Mouse (Mus musculus): ENCODE data around the gene Clca4a. TPM values are rescaled to one million over a fixed set of nuclear protein-coding genes. Genes with fewer than 3 reads are reported as not detected.

The Clca4a gene
- 966 TPM for polyA plus RNA-seq (2014; fragmentation: Illumina TruSeq; extraction: RNeasy Lipid Tissue Mini Kit (QIAGEN cat#74804); ENCODE audit: low read depth, low replicate concordance)

DNA sequence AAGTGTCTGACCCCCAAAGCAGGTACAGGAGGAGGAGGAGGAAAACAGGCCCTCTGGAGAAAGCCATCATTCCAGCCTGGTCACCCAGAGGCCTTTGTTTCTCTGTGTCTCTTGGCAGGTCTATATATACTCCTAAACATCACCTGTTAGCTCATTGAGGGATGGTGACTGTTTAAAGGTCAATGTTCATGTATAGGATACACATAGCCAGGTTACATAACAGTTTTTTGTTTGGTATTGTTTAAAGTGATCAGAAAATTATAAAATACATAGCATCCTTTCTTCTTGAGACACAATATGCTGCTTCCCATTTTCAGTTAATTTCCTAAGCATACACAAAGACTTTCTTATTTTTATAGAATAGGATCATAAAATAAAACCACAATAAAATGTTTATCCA, at the start of gene Clca4a:
Gene Clca4a (minus strand): TSS at position 101 of the 400 bp plus-strand sequence.

GRCm38 (mm10) chr3:144932335-144932734, 42.5 kb downstream of the Clca4a start, which contains the start of gene Clca4b:
TSS of gene Clca4b (minus strand) at chr3:144932529.

Other genes starting within 250 kb of the Clca4a start
- 14.6 TPM for gene Clca3a1, start 214.1 kb downstream of the Clca4a start, polyA plus RNA-seq (2014; fragmentation: Illumina TruSeq; extraction: RNeasy Lipid Tissue Mini Kit (QIAGEN cat#74804); ENCODE audit: low read depth, low replicate concordance)
- gene Clca3a2, start 155.6 kb downstream of the Clca4a start, polyA plus RNA-seq (2014; fragmentation: Illumina TruSeq; extraction: RNeasy Lipid Tissue Mini Kit (QIAGEN cat#74804); ENCODE audit: low read depth, low replicate concordance) = 19.8 TPM
- gene Clca3b, start 125.7 kb downstream of the Clca4a start, polyA plus RNA-seq (2014; fragmentation: Illumina TruSeq; extraction: RNeasy Lipid Tissue Mini Kit (QIAGEN cat#74804); ENCODE audit: low read depth, low replicate concordance) = 238 TPM
- gene Clca4b, start 42.5 kb downstream of the Clca4a start, polyA plus RNA-seq (2014; fragmentation: Illumina TruSeq; extraction: RNeasy Lipid Tissue Mini Kit (QIAGEN cat#74804); ENCODE audit: low read depth, low replicate concordance) = 4.5 TPM
- gene Clca1, start 57.7 kb upstream of the Clca4a start, polyA plus RNA-seq (2014; fragmentation: Illumina TruSeq; extraction: RNeasy Lipid Tissue Mini Kit (QIAGEN cat#74804); ENCODE audit: low read depth, low replicate concordance) = 3,240 TPM
- 1.6 TPM for gene Clca2, start 124.4 kb upstream of the Clca4a start, polyA plus RNA-seq (2014; fragmentation: Illumina TruSeq; extraction: RNeasy Lipid Tissue Mini Kit (QIAGEN cat#74804); ENCODE audit: low read depth, low replicate concordance)
- gene Odf2l, start 143.5 kb upstream of the Clca4a start, polyA plus RNA-seq (2014; fragmentation: Illumina TruSeq; extraction: RNeasy Lipid Tissue Mini Kit (QIAGEN cat#74804); ENCODE audit: low read depth, low replicate concordance) = 82.0 TPM